In the genomic region with DNA sequence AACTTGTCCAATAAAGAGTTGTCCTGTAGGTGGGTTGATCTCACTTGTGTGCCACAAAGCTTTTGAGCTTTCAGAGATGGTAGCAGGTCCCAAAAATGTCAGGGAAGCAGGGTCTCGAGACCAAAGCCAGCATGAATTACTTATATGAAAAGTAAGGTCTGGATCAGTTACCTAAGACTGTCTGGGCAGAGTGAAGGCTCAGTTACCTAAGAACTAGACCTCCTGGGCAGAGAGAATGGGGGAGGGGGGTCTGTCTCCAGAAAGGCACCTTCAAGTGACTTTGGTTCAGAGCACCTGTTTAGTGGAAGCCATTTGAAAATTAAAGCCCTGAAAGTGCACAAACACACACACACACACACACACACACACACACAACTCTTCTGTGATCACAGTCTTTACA, we compare ENCODE assay signal across 21 mouse cellular contexts. TPM values are rescaled to one million over a fixed set of nuclear protein-coding genes. Genes with fewer than 3 reads are reported as not detected.
DNase-seq lines count a peak whose midpoint lies in the region; ATAC-seq and TF ChIP-seq lines count a peak whose summit lies in the region.
"Had no signal": no experiment of that assay in that cellular context is flagged by ENCODE, and none has a peak within 500 bp of the region (broad histone marks: within the 10 kb centered on the region; RNA-seq: fewer than 3 reads in every experiment).

No protein-coding gene starts in this region.

- no peak overlapping the region for H3K9ac ChIP-seq in kidney, embryonic 16.5 days (replicated peaks; ENCODE audit: low read length)
- H3K9ac ChIP-seq: liver, embryonic 14.5 days had no signal

- H3K27ac ChIP-seq in kidney, embryonic 16.5 days (ENCODE audit: low read length), result peak overlapping the region; percentile 82
- H3K27ac ChIP-seq in testis, adult 2 months (ENCODE audit: control insufficient read depth, insufficient read depth, low read depth, low read length), result peak overlapping the region; percentile 49
- no peak overlapping the region for H3K27ac ChIP-seq in left cerebral cortex, adult 2 months
- H3K27ac ChIP-seq: forebrain, embryonic 10.5 days; liver, embryonic 14.5 days had no signal

- TF ChIP-seq POLR2A in testis, adult 2 months (IDR thresholded peaks at IDR 0.05; ENCODE audit: control insufficient read depth, low read depth, low read length), result no peak

- H3K9me3 ChIP-seq in kidney, embryonic 16.5 days (ENCODE audit: low read length), result no peaks in the 10 kb centered on the region
- H3K9me3 ChIP-seq: forebrain, embryonic 10.5 days; megakaryocyte, embryonic 14.5 days had no signal

- DNase-seq in cerebellum, adult 9-11 months, result peak; percentile 58
- no peak for DNase-seq in cerebellum, postnatal 4 days (ENCODE audit: low spot score in 2 of 2)
- DNase-seq in kidney, adult 11 months, result no peak
- DNase-seq in testis, postnatal 14 days (ENCODE audit: low spot score), result no peak
- DNase-seq in embryo, embryonic 10 days (ENCODE audit: low spot score), result no peak
- no peak for DNase-seq in left cerebral cortex, adult 2 months (ENCODE audit: extremely low spot score in 1 of 2, low spot score in 2 of 2)
- DNase-seq: adrenal gland, adult 2 months; cerebellum, adult 18-20 months; heart, adult 18-20 months; right cerebral cortex, adult 18-20 months had no signal

- H3K4me1 ChIP-seq in kidney, embryonic 16.5 days (ENCODE audit: insufficient read depth, low read length), result peaks cover 42% of the 10 kb centered on the region
- peaks cover 31% of the 10 kb centered on the region for H3K4me1 ChIP-seq in testis, adult 2 months (ENCODE audit: control insufficient read depth, insufficient read depth, low read length)

- intact Hi-C loops in left cerebral cortex, adult 2 months (cut with DNase I), result no loop called here

- no peak for TF ChIP-seq CTCF in testis, adult 2 months (IDR thresholded peaks at IDR 0.05; ENCODE audit: control insufficient read depth, insufficient read depth, insufficient replicate concordance, low read depth, low read length)
- no peak for TF ChIP-seq CTCF in left cerebral cortex, adult 2 months (IDR thresholded peaks at IDR 0.05)

- no peak for ATAC-seq in kidney, embryonic 16.5 days (ENCODE audit: low FRiP score, low TSS enrichment)

- WGBS in kidney, embryonic 16.5 days, result 60% methylated on average over 1 of the region's 1 CpGs

- no peak overlapping the region for H3K4me2 ChIP-seq in kidney, embryonic 16.5 days (replicated peaks; ENCODE audit: low read depth, low read length)

- no peak overlapping the region for H3K4me3 ChIP-seq in kidney, embryonic 16.5 days (ENCODE audit: low read length)
- peak overlapping the region; percentile 92 for H3K4me3 ChIP-seq in testis, adult 2 months (ENCODE audit: control insufficient read depth, low read depth, low read length)
- no peak overlapping the region for H3K4me3 ChIP-seq in left cerebral cortex, adult 2 months

- no peaks in the 10 kb centered on the region; the same call in 1 of the 2 replicates for H3K36me3 ChIP-seq in kidney, embryonic 16.5 days (ENCODE audit: insufficient read depth, low read length)
- H3K36me3 ChIP-seq in testis, adult 2 months (ENCODE audit: control insufficient read depth, insufficient read depth, low read length), result no peaks in the 10 kb centered on the region; the same call in 1 of the 2 replicates

- H3K27me3 ChIP-seq in kidney, embryonic 16.5 days (ENCODE audit: insufficient read depth, low read length), result no peaks in the 10 kb centered on the region
- H3K27me3 ChIP-seq in testis, adult 2 months (ENCODE audit: control insufficient read depth, insufficient read depth, low read length), result no peaks in the 10 kb centered on the region

RNA-seq across cellular contexts. Expression of gene Smarcd2, which starts 1.6 kb away (rescaled TPM):
- 55.0 and 59.0 TPM in 2 replicates for polyA plus RNA-seq in kidney, embryonic 16.5 days (2015; fragmentation: Nextera tagmentation; extraction: Ambion mirVana)
- polyA plus RNA-seq in testis, adult 2 months (2012; rRNA removed), result 74.7 and 74.9 TPM in 2 replicates
- total RNA-seq in left cerebral cortex, adult 2 months (2021), result 10 to 100 TPM; 16.5 to 18.8 TPM

RNA-seq across cellular contexts. Expression of gene Tcam1, which starts 2.1 kb away (rescaled TPM):
- 0.81 and 1.0 TPM in 2 replicates for polyA plus RNA-seq in kidney, embryonic 16.5 days (2015; fragmentation: Nextera tagmentation; extraction: Ambion mirVana)
- polyA plus RNA-seq in testis, adult 2 months (2012; rRNA removed), result 92.3 and 97.5 TPM in 2 replicates
- not detected for total RNA-seq in left cerebral cortex, adult 2 months (2021)
- total RNA-seq: heart, adult 18-20 months; monocyte, adult 5-6 weeks; neutrophil, adult 5-6 weeks had no signal
- polyA plus RNA-seq: adrenal gland, adult 2 months had no signal

RNA-seq across cellular contexts. Expression of gene Psmc5, which starts 18.4 kb away (rescaled TPM):
- polyA plus RNA-seq in kidney, embryonic 16.5 days (2015; fragmentation: Nextera tagmentation; extraction: Ambion mirVana), result 312 and 314 TPM in 2 replicates
- 81.2 and 90.9 TPM in 2 replicates for polyA plus RNA-seq in testis, adult 2 months (2012; rRNA removed)
- 100 to 1,000 TPM; 187 to 209 TPM for total RNA-seq in left cerebral cortex, adult 2 months (2021)

RNA-seq across cellular contexts. Expression of gene Ftsj3, which starts 18.5 kb away (rescaled TPM):
- 60.5 and 60.7 TPM in 2 replicates for polyA plus RNA-seq in kidney, embryonic 16.5 days (2015; fragmentation: Nextera tagmentation; extraction: Ambion mirVana)
- 16.0 and 17.2 TPM in 2 replicates for polyA plus RNA-seq in testis, adult 2 months (2012; rRNA removed)
- 10 to 100 TPM; 30.1 to 31.1 TPM for total RNA-seq in left cerebral cortex, adult 2 months (2021)

RNA-seq across cellular contexts. Expression of gene Gh, which starts 27.3 kb away (rescaled TPM):
- not detected in 2 replicates for polyA plus RNA-seq in kidney, embryonic 16.5 days (2015; fragmentation: Nextera tagmentation; extraction: Ambion mirVana)
- not detected in 2 replicates for polyA plus RNA-seq in testis, adult 2 months (2012; rRNA removed)
- not detected for total RNA-seq in left cerebral cortex, adult 2 months (2021)
- total RNA-seq: adrenal gland, adult 2 months; heart, adult 18-20 months; heart, postnatal 10 days; layer of hippocampus, adult 18-20 months; left cerebral cortex, adult 18-20 months; monocyte, adult 5-6 weeks had no signal
- polyA plus RNA-seq: adrenal gland, adult 2 months; brain, embryonic 14.5 days; forebrain, embryonic 10.5 days; liver, embryonic 14.5 days had no signal

Comparison
In these comparisons a context has a peak if more than half of its experiments do, and no peak if none do; other contexts are left out.
1. RNA of gene Tcam1, which starts 2.1 kb away (polyA plus RNA-seq): 92.3 to 97.5 TPM in testis, adult 2 months; 0.81 to 1.0 TPM in kidney, embryonic 16.5 days; every median in the first group is over 10 times any median in the second.